Mouse (Mus musculus): ENCODE data around the gene Lrrc32.

DNA sequence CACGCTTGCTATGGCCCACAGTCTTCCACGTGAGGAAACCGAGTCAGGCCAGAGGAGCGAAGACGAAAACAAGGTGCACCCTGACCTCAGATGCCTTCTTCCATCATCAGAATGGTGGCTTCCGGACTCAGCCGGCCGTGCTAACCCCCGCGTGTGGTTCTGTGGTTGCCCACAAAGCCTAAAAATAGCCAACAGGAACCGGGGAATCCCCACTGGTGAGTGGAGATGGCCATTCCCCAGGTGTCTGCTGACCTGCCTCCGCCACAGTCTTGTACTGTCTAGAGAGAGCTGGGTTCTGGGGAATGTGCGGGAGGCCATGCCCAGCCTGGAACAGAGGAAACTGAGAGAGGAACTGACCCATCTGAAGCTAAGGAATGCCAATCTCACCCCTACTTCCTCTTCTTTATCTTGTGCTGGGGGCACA, 45.4 kb downstream of the Lrrc32 start:
- TF ChIP-seq POLR2A (IDR thresholded peaks at IDR 0.05; ENCODE audit: low read depth, low read length) (no peak), CTCF (IDR thresholded peaks at IDR 0.05; ENCODE audit: extremely low read depth, insufficient read depth, insufficient read length, insufficient replicate concordance) (no peak)
